Mouse (Mus musculus): ENCODE results near the gene A530064D06Rik. TPM values are rescaled to one million over a fixed set of nuclear protein-coding genes. Genes with fewer than 3 reads are reported as not detected.
A peak's percentile ranks its signal among the peaks of the same experiment; 100 is the strongest.

A530064D06Rik gene
- total RNA-seq, 1 experiment = not detected

- peak overlapping the region; percentile 4 to 22; a peak in 2 of 4 replicates for H3K4me3 ChIP-seq (ENCODE audit: insufficient read depth in 1 of 2, low read depth in 1 of 2, low read length in 2 of 2, poor library complexity in 1 of 2, severe bottlenecking in 1 of 2)
- no peak for TF ChIP-seq MAFK (IDR thresholded peaks at IDR 0.05; ENCODE audit: insufficient read depth, low read depth, low read length)
- peak; percentile 12; the same call in 1 of the 2 replicates for TF ChIP-seq ZC3H11A (IDR thresholded peaks at IDR 0.05; ENCODE audit: borderline replicate concordance, low read depth, low read length)
- no peaks in the 10 kb centered on the region for H3K36me3 ChIP-seq (ENCODE audit: control insufficient read depth, insufficient read depth, low read length, poor library complexity, severe bottlenecking)
- no peak overlapping the region; the same call in 1 of the 2 replicates for H3K9ac ChIP-seq (ENCODE audit: insufficient read depth, low read depth, low read length, poor library complexity, severe bottlenecking)
- in situ Hi-C loops (cut with MboI; ENCODE audit: low sequenced_read_pairs in 2 of 2, unreplicated experiment in 2 of 2) = no loop called here
- H3K27ac ChIP-seq (ENCODE audit: insufficient read depth, low read depth, low read length, poor library complexity, severe bottlenecking) = no peak overlapping the region
- peak; percentile 81 for DNase-seq (ENCODE audit: low read depth, low spot score)
- H3K9me3 ChIP-seq (ENCODE audit: control insufficient read depth, insufficient read depth, low read depth, low read length) = no peaks in the 10 kb centered on the region
- H3K4me1 ChIP-seq (ENCODE audit: control insufficient read depth in 2 of 2, insufficient read depth in 2 of 2, low read length in 2 of 2, poor library complexity in 1 of 2) = peaks cover 0 to 17% of the 10 kb centered on the region in 2 experiments; a peak in 2 of 4 replicates
Observed at GRCm38 (mm10) chr17:48100441-48101417, 66.3 kb downstream of the A530064D06Rik start.

GRCm38 (mm10) chr17:48099312-48099711 is 67.8 kb downstream of the A530064D06Rik start:
- no peak for DNase-seq (ENCODE audit: low read depth, low spot score)
- Histone ChIP-seq H3K4me3 (ENCODE audit: insufficient read depth in 1 of 2, low read depth in 1 of 2, low read length in 2 of 2, poor library complexity in 1 of 2, severe bottlenecking in 1 of 2) (peak overlapping the region in 1 of 2 experiments; percentile 12; a peak in 1 of 4 replicates), H3K9me3 (ENCODE audit: control insufficient read depth, insufficient read depth, low read depth, low read length) (no peaks in the 10 kb centered on the region), H3K9ac (ENCODE audit: insufficient read depth, low read depth, low read length, poor library complexity, severe bottlenecking) (no peak overlapping the region), H3K4me1 (ENCODE audit: control insufficient read depth in 2 of 2, insufficient read depth in 2 of 2, low read length in 2 of 2, poor library complexity in 1 of 2) (peaks cover 0 to 17% of the 10 kb centered on the region in 2 experiments; a peak in 2 of 4 replicates), H3K36me3 (ENCODE audit: control insufficient read depth, insufficient read depth, low read length, poor library complexity, severe bottlenecking) (no peaks in the 10 kb centered on the region), H3K27ac (ENCODE audit: insufficient read depth, low read depth, low read length, poor library complexity, severe bottlenecking) (no peak overlapping the region)
- in situ Hi-C loops (cut with MboI; ENCODE audit: low sequenced_read_pairs in 2 of 2, unreplicated experiment in 2 of 2) = loop anchor here in 1 of 2 experiments (10.0 kb wide), 1 partner anchor 305 kb away; no protein-coding TSS in a partner anchor
- TF ChIP-seq ZC3H11A (IDR thresholded peaks at IDR 0.05; ENCODE audit: borderline replicate concordance, low read depth, low read length) = no peak
- no peak for TF ChIP-seq HCFC1 (IDR thresholded peaks at IDR 0.05; ENCODE audit: borderline replicate concordance, insufficient read depth, low read length)

Other genes with a start within 250 kb of the A530064D06Rik start
- 25.2 and 42.4 TPM in 2 replicates for gene Foxp4, start 242.6 kb downstream of the A530064D06Rik start, total RNA-seq (2012; rRNA removed)
- not detected in 2 replicates for gene 1700122O11Rik, start 129.0 kb downstream of the A530064D06Rik start, total RNA-seq (2012; rRNA removed)
- gene 1700067P10Rik, start 78.0 kb downstream of the A530064D06Rik start, total RNA-seq (2012; rRNA removed) = not detected in 2 replicates
- not detected in 2 replicates for gene 9830107B12Rik, start 21.0 kb downstream of the A530064D06Rik start, total RNA-seq (2012; rRNA removed)
- gene Trem1, start 65.5 kb upstream of the A530064D06Rik start, total RNA-seq (2012; rRNA removed) = not detected in 2 replicates
- gene Trem3, start 80.5 kb upstream of the A530064D06Rik start, total RNA-seq (2012; rRNA removed) = not detected in 2 replicates
- 0.22 TPM in 1 of 2 replicates, not detected in the other for gene Treml4, start 97.0 kb upstream of the A530064D06Rik start, total RNA-seq (2012; rRNA removed)
- gene Treml2, start 132.2 kb upstream of the A530064D06Rik start, total RNA-seq (2012; rRNA removed) = 2.3 and 5.1 TPM in 2 replicates
- gene B430306N03Rik, start 148.9 kb upstream of the A530064D06Rik start, total RNA-seq (2012; rRNA removed) = 0.13 and 0.26 TPM in 2 replicates
- 0.49 TPM in 1 of 2 replicates, not detected in the other for gene Trem2, start 179.1 kb upstream of the A530064D06Rik start, total RNA-seq (2012; rRNA removed)
- 0.40 TPM in 1 of 2 replicates, not detected in the other for gene Treml1, start 192.6 kb upstream of the A530064D06Rik start, total RNA-seq (2012; rRNA removed)
- 23.3 and 25.2 TPM in 2 replicates for gene Nfya, start 242.6 kb upstream of the A530064D06Rik start, total RNA-seq (2012; rRNA removed)
- gene Oard1, start 242.7 kb upstream of the A530064D06Rik start, total RNA-seq (2012; rRNA removed) = 27.0 and 38.6 TPM in 2 replicates

Data from ES-E14 (cell line).